Mouse (Mus musculus) ES-Bruce4 (cell line): ENCODE results near the gene Kif16b.

Experiments
- CTCF ChIP-seq: IDR thresholded peaks from one replicate; pipeline ENCODE4 v1.8.1; 2011; ENCODE audit warnings: low read depth, low read length
- EP300 ChIP-seq: IDR thresholded peaks from 2 replicates; pipeline ENCODE4 v1.6.1; 2011; ENCODE audit warnings: low read depth, low read length; ENCODE audit not compliant: insufficient read depth

- no peak for TF ChIP-seq EP300
- no peak for TF ChIP-seq CTCF
Observed at GRCm38 (mm10) chr2:142940899-142941642, 39.7 kb upstream of the Kif16b start.
